Mouse (Mus musculus): ENCODE measurements around the gene Myh1. TPM values are rescaled to one million over a fixed set of nuclear protein-coding genes. Genes with fewer than 3 reads are reported as not detected.

Myh1 gene
- 0.75 and 1.0 TPM in 2 replicates for polyA plus RNA-seq (2015; fragmentation: Nextera tagmentation; extraction: Ambion mirVana)

GRCm38 (mm10) chr11:67199752-67200151 lies at the start of gene Myh1:
Myh1 (plus strand) TSS chr11:67200052.
- Histone ChIP-seq H3K9me3 (replicated peaks) (no peaks in the 10 kb centered on the region), H3K4me1 (no peaks in the 10 kb centered on the region), H3K9ac (no peak within 1 kb of the TSS), H3K36me3 (no peaks in the 10 kb centered on the region), H3K4me2 (replicated peaks) (no peak within 1 kb of the TSS), H3K4me3 (replicated peaks) (no peak within 1 kb of the TSS), H3K27ac (replicated peaks) (no peak within 1 kb of the TSS), H3K27me3 (no peaks in the 10 kb centered on the region)
- no peak for ATAC-seq (ENCODE audit: insufficient number of reproducible peaks, low FRiP score, low TSS enrichment, low read depth)
- WGBS: 62% methylated on average over 4 of the region's 4 CpGs

- 92% methylated on average over 2 of the region's 2 CpGs for WGBS
- Histone ChIP-seq H3K36me3 (no peaks in the 10 kb centered on the region), H3K27ac (replicated peaks) (no peak overlapping the region), H3K9ac (no peak overlapping the region), H3K4me1 (no peaks in the 10 kb centered on the region), H3K27me3 (no peaks in the 10 kb centered on the region), H3K4me2 (replicated peaks) (no peak overlapping the region), H3K4me3 (replicated peaks) (no peak overlapping the region), H3K9me3 (replicated peaks) (no peaks in the 10 kb centered on the region)
- ATAC-seq (ENCODE audit: insufficient number of reproducible peaks, low FRiP score, low TSS enrichment, low read depth): no peak
Measured at GRCm38 (mm10) chr11:67150237-67150636, 49.6 kb upstream of the Myh1 start.

GRCm38 (mm10) chr11:67151159-67151558 lies 48.7 kb upstream of the Myh1 start:
- no peak for ATAC-seq (ENCODE audit: insufficient number of reproducible peaks, low FRiP score, low TSS enrichment, low read depth)
- WGBS: 71% methylated on average over 3 of the region's 3 CpGs

GRCm38 (mm10) chr11:67151651-67152630 lies 47.9 kb upstream of the Myh1 start:
- no peaks in the 10 kb centered on the region for H3K9me3 ChIP-seq (replicated peaks)
- H3K9ac ChIP-seq: no peak overlapping the region
- no peaks in the 10 kb centered on the region for H3K36me3 ChIP-seq
- WGBS: 82% methylated on average over 16 of the region's 16 CpGs
- no peaks in the 10 kb centered on the region for H3K27me3 ChIP-seq
- H3K27ac ChIP-seq (replicated peaks): no peak overlapping the region
- no peaks in the 10 kb centered on the region for H3K4me1 ChIP-seq
- no peak for ATAC-seq (ENCODE audit: insufficient number of reproducible peaks, low FRiP score, low TSS enrichment, low read depth)
- no peak overlapping the region for H3K4me3 ChIP-seq (replicated peaks)
- H3K4me2 ChIP-seq (replicated peaks): no peak overlapping the region

More at GRCm38 (mm10) chr11:67151159-67151558, 48.7 kb upstream of the Myh1 start:
- Histone ChIP-seq H3K36me3 (no peaks in the 10 kb centered on the region), H3K9ac (no peak overlapping the region), H3K9me3 (replicated peaks) (no peaks in the 10 kb centered on the region), H3K4me1 (no peaks in the 10 kb centered on the region), H3K27ac (replicated peaks) (no peak overlapping the region), H3K27me3 (no peaks in the 10 kb centered on the region), H3K4me3 (replicated peaks) (no peak overlapping the region), H3K4me2 (replicated peaks) (no peak overlapping the region)

GRCm38 (mm10) chr11:67153123-67153522 lies 46.7 kb upstream of the Myh1 start:
- H3K27ac ChIP-seq (replicated peaks): no peak overlapping the region
- H3K27me3 ChIP-seq: no peaks in the 10 kb centered on the region
- H3K36me3 ChIP-seq: no peaks in the 10 kb centered on the region
- WGBS: 17% methylated on average over 1 of the region's 1 CpGs
- H3K9me3 ChIP-seq (replicated peaks): no peaks in the 10 kb centered on the region
- H3K9ac ChIP-seq: no peak overlapping the region
- no peak for ATAC-seq (ENCODE audit: insufficient number of reproducible peaks, low FRiP score, low TSS enrichment, low read depth)
- H3K4me1 ChIP-seq: no peaks in the 10 kb centered on the region
- no peak overlapping the region for H3K4me3 ChIP-seq (replicated peaks)
- H3K4me2 ChIP-seq (replicated peaks): no peak overlapping the region

GRCm38 (mm10) chr11:67153843-67154242 lies 46.0 kb upstream of the Myh1 start:
- 75% methylated on average over 1 of the region's 1 CpGs for WGBS
- H3K36me3 ChIP-seq: no peaks in the 10 kb centered on the region
- no peak for ATAC-seq (ENCODE audit: insufficient number of reproducible peaks, low FRiP score, low TSS enrichment, low read depth)
- H3K27ac ChIP-seq (replicated peaks): no peak overlapping the region
- no peaks in the 10 kb centered on the region for H3K27me3 ChIP-seq
- H3K9ac ChIP-seq: no peak overlapping the region
- no peak overlapping the region for H3K4me2 ChIP-seq (replicated peaks)
- H3K4me3 ChIP-seq (replicated peaks): no peak overlapping the region
- H3K9me3 ChIP-seq (replicated peaks): no peaks in the 10 kb centered on the region
- H3K4me1 ChIP-seq: no peaks in the 10 kb centered on the region

- no peak overlapping the region for H3K4me2 ChIP-seq (replicated peaks)
- H3K9me3 ChIP-seq (replicated peaks): no peaks in the 10 kb centered on the region
- ATAC-seq (ENCODE audit: insufficient number of reproducible peaks, low FRiP score, low TSS enrichment, low read depth): no peak
- no peaks in the 10 kb centered on the region for H3K36me3 ChIP-seq
- no peak overlapping the region for H3K9ac ChIP-seq
- no peak overlapping the region for H3K27ac ChIP-seq (replicated peaks)
- H3K27me3 ChIP-seq: no peaks in the 10 kb centered on the region
- WGBS: 67% methylated on average over 2 of the region's 2 CpGs
- no peak overlapping the region for H3K4me3 ChIP-seq (replicated peaks)
- H3K4me1 ChIP-seq: no peaks in the 10 kb centered on the region
Measured at GRCm38 (mm10) chr11:67155650-67156049, 44.2 kb upstream of the Myh1 start.

- Histone ChIP-seq H3K4me2 (replicated peaks) (no peak overlapping the region), H3K27ac (replicated peaks) (no peak overlapping the region), H3K4me1 (no peaks in the 10 kb centered on the region), H3K36me3 (no peaks in the 10 kb centered on the region), H3K27me3 (no peaks in the 10 kb centered on the region), H3K9ac (no peak overlapping the region), H3K4me3 (replicated peaks) (no peak overlapping the region), H3K9me3 (replicated peaks) (no peaks in the 10 kb centered on the region)
- 83% methylated on average over 3 of the region's 3 CpGs for WGBS
- ATAC-seq (ENCODE audit: insufficient number of reproducible peaks, low FRiP score, low TSS enrichment, low read depth): no peak
Measured at GRCm38 (mm10) chr11:67160131-67160530, 39.7 kb upstream of the Myh1 start.

- Histone ChIP-seq H3K36me3 (no peaks in the 10 kb centered on the region), H3K4me3 (replicated peaks) (no peak overlapping the region), H3K27me3 (no peaks in the 10 kb centered on the region), H3K4me2 (replicated peaks) (no peak overlapping the region), H3K9me3 (replicated peaks) (no peaks in the 10 kb centered on the region), H3K4me1 (no peaks in the 10 kb centered on the region), H3K9ac (no peak overlapping the region), H3K27ac (replicated peaks) (no peak overlapping the region)
- ATAC-seq (ENCODE audit: insufficient number of reproducible peaks, low FRiP score, low TSS enrichment, low read depth): no peak
- WGBS: 73% methylated on average over 4 of the region's 4 CpGs
Measured at GRCm38 (mm10) chr11:67163701-67164100, 36.2 kb upstream of the Myh1 start.

GRCm38 (mm10) chr11:67164851-67165250 lies 35.0 kb upstream of the Myh1 start:
- no peaks in the 10 kb centered on the region for H3K9me3 ChIP-seq (replicated peaks)
- H3K9ac ChIP-seq: no peak overlapping the region
- no peak overlapping the region for H3K4me2 ChIP-seq (replicated peaks)
- H3K27me3 ChIP-seq: no peaks in the 10 kb centered on the region
- no peaks in the 10 kb centered on the region for H3K36me3 ChIP-seq
- no peak overlapping the region for H3K27ac ChIP-seq (replicated peaks)
- 67% methylated on average over 5 of the region's 5 CpGs for WGBS
- H3K4me3 ChIP-seq (replicated peaks): no peak overlapping the region
- no peaks in the 10 kb centered on the region for H3K4me1 ChIP-seq
- ATAC-seq (ENCODE audit: insufficient number of reproducible peaks, low FRiP score, low TSS enrichment, low read depth): no peak

GRCm38 (mm10) chr11:67169301-67169700 lies 30.6 kb upstream of the Myh1 start:
- H3K9ac ChIP-seq: no peak overlapping the region
- H3K4me1 ChIP-seq: no peaks in the 10 kb centered on the region
- no peaks in the 10 kb centered on the region for H3K36me3 ChIP-seq
- H3K4me3 ChIP-seq (replicated peaks): no peak overlapping the region
- no peak overlapping the region for H3K27ac ChIP-seq (replicated peaks)
- no peak overlapping the region for H3K4me2 ChIP-seq (replicated peaks)
- no peak for ATAC-seq (ENCODE audit: insufficient number of reproducible peaks, low FRiP score, low TSS enrichment, low read depth)
- WGBS: 29% methylated on average over 5 of the region's 5 CpGs
- no peaks in the 10 kb centered on the region for H3K9me3 ChIP-seq (replicated peaks)
- H3K27me3 ChIP-seq: no peaks in the 10 kb centered on the region

- Histone ChIP-seq H3K4me2 (replicated peaks) (no peak within 1 kb of the TSS), H3K9me3 (replicated peaks) (no peaks in the 10 kb centered on the region), H3K9ac (no peak within 1 kb of the TSS), H3K4me3 (replicated peaks) (no peak within 1 kb of the TSS), H3K27ac (replicated peaks) (no peak within 1 kb of the TSS), H3K4me1 (no peaks in the 10 kb centered on the region), H3K27me3 (no peaks in the 10 kb centered on the region), H3K36me3 (no peaks in the 10 kb centered on the region)
- no peak for ATAC-seq (ENCODE audit: insufficient number of reproducible peaks, low FRiP score, low TSS enrichment, low read depth)
- 65% methylated on average over 14 of the region's 14 CpGs for WGBS
Measured at GRCm38 (mm10) chr11:67170727-67171126, 29.1 kb upstream of the Myh1 start, which contains the start of gene Myh2. Myh2 (plus strand) TSS chr11:67171027.
